Mouse (Mus musculus) adipocyte (in vitro differentiated cells): Measurements from ENCODE around the gene Il4i1.

Source experiments
- DNase-seq: peaks from one replicate; pipeline ENCODE4 v3.0.0-alpha.2; 2016; ENCODE audit warnings: low spot score

Gene Il4i1

DNA sequence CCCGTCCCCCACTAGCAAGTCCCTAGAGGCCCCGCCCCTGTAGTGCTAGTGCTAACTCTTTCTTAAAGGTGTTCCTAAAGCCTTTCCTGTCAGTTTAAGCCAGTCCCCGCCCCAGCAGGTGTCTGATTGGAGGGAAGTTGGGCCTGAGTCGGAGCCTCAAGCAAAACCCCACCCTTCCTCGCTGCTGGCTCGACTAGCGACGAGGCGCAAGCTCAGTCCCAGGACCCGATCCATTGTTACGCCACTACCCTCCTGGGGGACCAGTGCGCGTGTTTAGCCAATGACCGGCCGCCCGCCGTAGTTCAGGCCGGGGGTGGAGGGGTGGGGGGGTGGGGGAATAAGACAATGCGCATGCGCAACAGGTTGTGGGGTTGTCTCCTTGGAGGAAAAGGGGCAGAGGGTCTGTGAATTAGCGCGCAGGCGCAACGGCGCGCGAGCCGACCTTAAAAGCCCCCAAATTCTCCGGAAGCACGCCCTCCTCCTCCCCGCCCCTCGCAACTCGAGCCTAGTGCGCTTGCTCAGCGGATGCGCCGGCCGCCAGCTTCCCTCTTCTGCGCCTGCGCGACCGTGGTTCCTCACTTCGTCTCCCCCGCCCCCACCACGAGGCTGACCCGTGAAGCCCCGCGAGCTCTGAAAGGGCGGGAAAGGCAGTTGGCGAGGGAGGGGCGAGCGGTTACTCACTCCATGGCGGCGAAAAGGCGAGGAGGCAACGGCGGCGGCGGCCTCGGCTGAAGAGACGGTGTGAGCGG lies at the start of gene Il4i1, which contains the start of gene Nup62:
Il4i1 (plus strand) TSS at position 667 of the 749 bp plus-strand sequence.
Nup62 (plus strand) TSS at position 368 of the 749 bp plus-strand sequence.
- peak; percentile 96 for DNase-seq

DNA sequence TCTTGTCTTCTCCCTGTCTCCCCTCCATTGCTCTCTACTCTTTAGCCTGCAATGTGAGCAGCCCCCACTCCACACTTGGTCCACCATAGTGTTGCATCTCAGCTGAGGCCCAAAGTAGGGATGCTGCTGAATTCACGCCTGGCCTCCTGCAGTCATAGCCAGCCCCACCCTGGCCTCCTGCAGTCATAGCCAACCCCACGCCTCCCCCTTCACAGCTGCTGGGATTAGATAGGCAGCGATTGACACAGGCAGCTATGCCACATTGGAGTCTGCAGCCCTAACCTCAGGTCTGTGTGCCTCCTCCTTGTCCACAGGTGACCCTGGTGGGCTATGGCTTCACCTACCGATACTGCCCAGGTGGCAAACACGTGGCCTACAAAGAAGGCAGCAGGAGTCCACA lies 48.1 kb upstream of the Il4i1 start:
- DNase-seq = no peak

- peak; percentile 86 for DNase-seq
Measured at GRCm38 (mm10) chr7:44770046-44770578, 46.1 kb upstream of the Il4i1 start.

GRCm38 (mm10) chr7:44772591-44773204 lies 43.5 kb upstream of the Il4i1 start:
- no peak for DNase-seq

DNA sequence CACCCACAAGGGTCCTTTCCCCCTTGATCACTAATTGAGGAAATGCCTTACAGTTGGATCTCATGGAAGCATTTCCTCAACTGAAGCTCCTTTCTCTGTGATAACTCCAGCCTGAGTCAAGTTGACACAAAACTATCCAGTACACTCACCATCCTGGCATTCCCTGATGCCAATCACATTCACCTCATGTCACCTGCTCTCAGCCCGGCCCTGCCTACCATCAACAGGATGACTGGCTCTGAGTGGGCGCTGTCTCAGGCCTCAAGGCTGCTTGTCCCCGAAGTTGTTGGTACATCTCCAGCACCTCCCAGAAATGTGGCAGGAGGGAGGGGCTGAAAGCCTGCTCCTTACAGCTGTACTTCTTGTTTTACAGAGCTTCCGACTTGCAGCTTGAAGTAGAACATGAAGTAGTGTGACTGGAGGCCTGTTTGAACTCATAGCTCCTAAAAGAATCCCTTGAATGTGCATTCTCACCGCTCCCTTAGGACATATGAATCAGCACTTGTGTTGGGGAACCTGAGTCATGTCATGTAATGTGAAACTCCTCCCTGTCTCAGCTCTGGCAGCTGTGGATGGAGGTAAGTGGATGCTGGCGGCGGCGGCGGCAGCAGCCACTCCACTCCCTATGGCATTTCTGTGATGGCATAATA lies 39.2 kb upstream of the Il4i1 start:
- DNase-seq = no peak

GRCm38 (mm10) chr7:44780101-44780500 lies 36.1 kb upstream of the Il4i1 start:
- no peak for DNase-seq

- DNase-seq = no peak
Measured at GRCm38 (mm10) chr7:44789531-44789930, 26.7 kb upstream of the Il4i1 start.

- DNase-seq = no peak
Measured at GRCm38 (mm10) chr7:44790066-44790465, 26.1 kb upstream of the Il4i1 start.

DNA sequence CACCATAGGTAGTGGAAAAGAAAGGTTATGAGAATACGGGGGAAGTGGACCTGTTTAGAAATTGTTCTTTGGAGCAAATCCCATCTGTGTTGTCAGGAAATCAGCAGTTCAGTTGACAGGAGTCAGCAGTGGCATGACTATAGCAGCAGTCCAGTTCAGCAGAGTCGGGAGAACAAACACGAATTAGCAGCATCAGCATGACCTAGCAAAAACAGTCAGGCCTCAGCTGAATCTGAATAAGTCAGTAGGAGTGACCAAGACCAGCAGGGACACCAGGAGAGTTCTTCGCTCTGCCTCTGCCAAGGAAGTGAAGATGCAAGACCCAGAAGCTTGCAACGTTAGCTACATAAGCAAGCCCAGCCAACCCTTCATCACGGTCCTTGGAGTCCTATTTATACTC lies 23.4 kb upstream of the Il4i1 start:
- DNase-seq = no peak

DNA sequence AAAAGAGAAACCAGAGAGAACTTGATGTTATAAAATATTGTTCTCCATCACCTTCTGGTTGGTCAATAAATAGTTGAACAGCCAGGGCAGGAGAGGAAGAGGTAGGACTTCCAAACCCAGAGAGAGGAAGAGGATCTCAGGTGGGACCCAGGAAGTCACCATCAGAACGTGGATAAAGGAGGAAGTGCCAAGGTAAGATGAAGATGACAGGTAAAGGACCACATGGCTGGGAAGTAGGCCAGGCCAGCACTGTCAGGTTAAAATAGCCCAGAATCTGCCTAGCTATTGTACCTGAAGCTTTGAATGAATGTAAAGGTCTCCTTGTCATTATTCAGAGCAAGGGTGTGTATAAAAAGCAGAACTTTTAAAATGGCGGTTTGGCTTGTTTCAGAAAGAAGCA lies 7.3 kb upstream of the Il4i1 start:
- DNase-seq = no peak

DNA sequence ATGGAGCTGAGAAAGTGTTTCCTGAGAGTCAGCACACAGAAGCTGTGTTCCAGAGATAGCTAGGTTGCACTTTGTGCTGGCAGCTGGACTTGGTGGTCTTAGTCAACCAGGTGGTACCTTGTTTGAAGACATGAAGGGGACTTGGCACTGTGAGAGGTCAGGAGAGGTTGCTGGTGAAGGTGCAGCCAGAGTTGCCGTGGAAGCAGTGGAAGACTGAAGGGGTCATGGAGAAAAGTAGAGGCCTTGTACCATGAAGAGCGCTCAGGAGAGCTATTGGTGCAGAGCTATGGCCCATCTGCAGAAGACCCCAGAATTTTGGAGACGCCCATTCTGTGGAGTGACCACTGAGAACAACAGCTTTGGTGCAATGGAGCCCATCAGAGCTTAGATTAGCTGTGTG lies 6.7 kb upstream of the Il4i1 start:
- no peak for DNase-seq

DNA sequence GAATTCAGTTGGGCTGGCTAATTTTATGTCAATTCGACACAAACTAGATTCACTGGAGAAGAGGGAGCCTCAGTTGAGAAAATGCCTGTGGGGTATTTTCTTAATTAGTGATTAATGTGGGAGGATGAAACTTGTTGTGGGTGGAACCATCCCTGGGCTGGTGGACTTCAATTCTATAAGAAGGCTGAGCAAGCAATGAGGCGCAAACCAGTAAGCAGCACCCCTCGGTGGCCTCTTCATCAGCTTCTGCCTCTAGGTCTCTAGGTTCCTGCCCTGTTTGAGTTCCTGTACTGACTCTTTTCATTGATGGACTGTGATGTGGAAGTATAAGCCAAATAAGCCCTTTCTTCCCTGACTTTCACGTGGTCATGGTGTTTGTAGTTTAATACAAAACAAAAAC lies 5.8 kb upstream of the Il4i1 start:
- no peak for DNase-seq

DNA sequence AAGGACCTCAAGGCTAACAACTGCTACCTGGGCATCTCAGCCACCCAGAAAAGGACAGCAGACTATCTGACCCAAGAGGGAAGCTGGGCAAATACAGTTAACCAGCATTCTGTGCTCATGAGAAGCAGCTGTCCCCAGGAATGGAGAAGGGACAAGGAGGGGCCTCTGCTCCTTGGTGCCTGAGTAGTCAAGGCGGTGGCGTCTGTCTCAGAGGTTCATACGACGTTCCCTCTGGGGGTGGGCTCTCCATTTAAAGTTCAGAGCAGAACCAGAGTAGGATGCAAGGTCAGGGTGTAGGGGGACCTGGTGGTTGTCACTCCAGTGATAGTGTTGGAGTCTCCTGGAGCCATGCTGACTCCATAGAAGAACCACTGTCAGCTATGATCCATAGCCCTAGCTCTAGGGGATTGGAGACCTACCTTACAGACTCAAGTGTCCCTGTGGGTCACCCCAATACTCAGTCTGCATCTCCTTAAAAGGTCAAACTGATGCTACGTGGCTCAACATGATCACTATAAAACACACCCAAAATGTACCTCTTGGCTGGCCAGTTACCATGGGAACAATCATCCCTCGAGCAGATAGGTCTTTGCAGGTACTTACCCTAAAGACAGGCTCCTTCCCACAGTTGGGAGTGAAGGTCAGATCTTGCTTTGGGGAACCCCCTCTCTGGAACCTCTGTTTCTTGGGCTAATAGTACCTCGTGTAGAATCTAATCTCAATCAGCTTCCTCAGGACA lies 5.2 kb upstream of the Il4i1 start:
- no peak for DNase-seq

DNA sequence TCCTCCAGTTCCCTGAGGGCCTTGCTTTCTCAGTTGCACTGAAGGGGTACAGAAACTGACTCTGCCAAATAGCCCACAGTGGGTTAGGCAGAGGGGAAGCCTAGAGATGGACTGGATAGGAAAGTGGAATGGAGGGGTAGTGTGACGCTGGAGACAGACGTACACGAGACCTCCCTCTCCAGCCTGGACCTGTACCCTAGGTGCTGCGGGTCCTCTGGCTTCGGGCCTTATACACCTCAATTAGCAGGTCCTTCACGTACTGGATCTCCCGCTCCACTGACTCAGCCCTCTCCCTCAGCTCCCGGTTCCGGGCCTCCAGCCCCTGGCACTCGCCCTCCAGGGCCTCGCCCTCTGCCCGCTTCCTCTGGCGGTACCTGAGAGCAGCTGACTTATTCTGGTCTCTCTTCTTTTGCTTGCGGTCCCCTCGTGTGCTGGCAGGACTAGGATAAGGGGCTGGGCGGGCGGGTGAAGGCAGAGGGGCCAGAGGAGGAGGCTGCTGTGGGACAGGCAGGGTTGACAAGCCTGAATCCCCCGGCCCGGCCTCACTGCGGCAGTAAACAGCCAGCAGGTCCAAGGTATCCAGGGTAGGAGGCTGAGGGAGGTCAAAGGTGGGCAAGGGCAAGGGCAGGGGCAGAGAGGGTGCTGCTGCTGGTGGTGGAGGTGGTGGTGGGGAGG lies 3.4 kb upstream of the Il4i1 start:
- no peak for DNase-seq

- DNase-seq = no peak
Measured at GRCm38 (mm10) chr7:44813985-44814384, 2.2 kb upstream of the Il4i1 start.

GRCm38 (mm10) chr7:44814423-44814822 lies 1.8 kb upstream of the Il4i1 start:
- no peak for DNase-seq

- DNase-seq = no peak
Measured at GRCm38 (mm10) chr7:44814952-44815553, 1.1 kb upstream of the Il4i1 start.

DNA sequence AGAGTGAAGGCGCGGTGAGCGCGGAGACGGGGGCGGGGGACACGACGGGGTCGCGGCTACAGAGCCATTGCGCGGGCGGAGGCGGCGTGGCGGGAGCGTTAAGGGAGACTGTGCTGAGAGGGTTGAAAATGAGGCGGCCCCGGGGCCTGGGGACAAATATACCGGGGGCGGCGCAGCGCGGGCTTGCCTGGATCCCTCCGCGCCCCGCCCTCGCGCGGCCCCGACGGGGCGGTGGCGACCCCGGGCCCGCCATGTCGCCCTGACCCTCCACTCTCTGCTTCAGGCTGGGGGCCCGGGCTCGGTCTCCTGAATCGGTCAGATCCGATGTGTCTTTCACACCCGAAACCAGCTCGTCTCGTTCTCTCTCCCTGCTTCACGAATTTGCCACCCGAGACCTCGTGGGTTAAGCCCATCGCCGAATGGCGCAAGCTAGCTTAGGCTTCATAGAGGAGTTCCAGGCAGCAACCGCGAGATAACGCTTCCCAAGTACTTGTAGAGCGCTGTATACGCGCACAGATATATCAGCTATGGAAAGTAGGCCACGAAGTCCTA lies 359 bp downstream of the Il4i1 start, which contains the start of gene Atf5:
Atf5 (minus strand) TSS at position 189 of the 552 bp plus-strand sequence.
- DNase-seq = peak; percentile 56

GRCm38 (mm10) chr7:44817441-44817840 lies 1.3 kb downstream of the Il4i1 start:
- no peak for DNase-seq

DNA sequence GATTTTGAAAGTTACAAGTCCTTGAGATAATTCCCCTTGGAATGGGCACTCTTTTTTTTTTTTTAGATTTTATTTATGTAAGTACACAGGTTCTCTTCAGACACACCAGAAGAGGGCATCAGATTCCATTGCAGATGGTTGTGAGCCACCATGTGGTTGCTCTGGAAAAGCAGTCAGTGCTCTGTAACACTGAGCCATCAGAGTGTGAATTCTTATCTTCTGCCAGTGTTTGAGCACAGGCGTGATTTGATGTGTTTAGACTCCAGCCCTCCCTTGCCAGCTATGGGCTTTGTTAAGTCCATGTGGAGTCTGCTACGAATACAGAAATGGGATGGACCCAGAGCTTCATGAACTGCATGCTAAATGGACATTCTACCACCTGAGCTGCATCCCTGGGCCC lies 2.0 kb downstream of the Il4i1 start:
- DNase-seq = peak; percentile 41

DNA sequence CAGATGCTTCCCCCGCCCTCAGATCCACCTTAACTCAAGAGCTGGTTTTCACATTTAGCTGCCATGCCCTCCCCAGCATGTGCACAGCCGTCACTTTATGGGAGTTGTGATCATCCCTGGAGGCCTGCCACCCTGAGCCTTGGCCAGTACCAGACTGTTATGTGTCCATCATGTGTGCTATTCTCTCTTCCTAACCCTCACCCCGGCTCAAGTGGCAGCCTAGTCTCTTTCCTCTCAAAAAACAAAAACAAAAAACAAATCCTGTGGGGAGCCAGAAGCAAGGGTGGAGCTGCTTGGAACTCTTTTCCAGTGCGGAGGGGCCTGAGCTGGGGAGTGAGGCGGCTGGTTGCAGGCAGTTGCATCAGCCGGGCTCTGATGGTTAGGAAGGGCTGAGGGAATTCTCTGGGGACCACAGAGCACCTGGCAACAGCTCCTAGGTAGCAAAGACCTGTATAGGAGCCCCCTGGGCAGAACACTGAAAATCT lies 2.6 kb downstream of the Il4i1 start:
- peak; percentile 69 for DNase-seq
